Mouse (Mus musculus): ENCODE data around the gene Zxdc. TPM values are rescaled to one million over a fixed set of nuclear protein-coding genes. Genes with fewer than 3 reads are reported as not detected.

Gene Zxdc
- total RNA-seq, 2 experiments from 2014 or later, result 9.6 to 11.8 TPM

DNA sequence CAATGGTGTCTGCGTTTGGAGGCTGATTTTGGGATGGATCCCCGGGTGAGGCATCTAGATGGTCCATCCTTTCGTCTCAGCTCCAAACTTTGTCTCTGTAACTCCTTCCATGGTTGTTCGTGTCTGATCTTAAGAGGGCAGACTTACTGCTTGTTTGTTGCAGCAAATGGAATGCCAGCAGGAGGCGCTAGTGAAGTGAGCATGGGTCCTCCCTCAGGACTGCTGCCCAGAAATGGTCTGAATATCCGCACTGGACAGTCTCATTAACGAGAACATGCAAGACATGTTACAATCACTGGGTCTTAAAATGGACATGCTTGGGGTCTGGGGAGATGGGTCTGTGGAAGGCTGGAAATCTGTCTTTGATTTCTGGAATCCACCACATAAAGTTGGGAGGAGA is 80.9 kb downstream of the Zxdc start:
- peak; percentile 57; the same call in 1 of the 2 replicates for ATAC-seq (replicated peaks; ENCODE audit: poor library complexity)

DNA sequence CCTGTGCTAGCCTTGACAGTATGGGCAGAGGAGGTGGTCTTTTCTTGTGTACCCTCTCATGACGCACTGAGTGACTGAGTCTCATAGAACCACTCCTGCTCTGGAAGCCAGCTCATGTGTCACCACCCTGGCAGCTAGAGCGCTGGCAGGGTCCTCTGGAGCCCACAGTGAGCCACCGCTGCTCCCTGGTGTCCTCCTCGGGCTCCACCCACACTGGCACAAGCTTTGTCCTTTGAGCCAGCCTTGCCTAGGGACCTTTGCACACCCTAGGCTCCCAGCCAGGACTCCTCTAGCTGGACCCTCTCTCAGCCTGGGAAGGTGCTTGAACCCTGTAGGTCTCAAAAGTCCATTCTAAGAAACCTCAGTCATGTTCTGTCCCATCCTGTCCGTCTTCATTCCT is 81.4 kb downstream of the Zxdc start:
- no peak for ATAC-seq (replicated peaks; ENCODE audit: poor library complexity)

DNA sequence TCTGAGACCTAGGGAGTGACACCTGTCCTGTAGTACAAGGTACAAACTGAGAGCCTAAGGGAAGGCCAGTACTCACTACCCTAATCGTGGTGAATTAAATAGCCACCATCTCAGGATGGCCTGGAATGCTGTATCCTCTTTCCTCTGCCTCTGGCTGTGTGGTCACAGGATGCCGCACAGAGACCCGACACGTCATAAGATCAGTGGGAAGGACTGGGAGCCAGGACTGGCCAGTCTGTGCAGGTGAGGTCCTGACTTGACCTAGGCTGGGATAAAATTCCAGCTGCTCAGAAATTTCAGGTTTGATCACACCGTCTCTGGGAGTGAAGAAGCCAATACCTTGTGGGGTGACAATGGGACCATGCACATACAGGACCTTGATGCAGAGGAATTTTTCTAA is 82.2 kb downstream of the Zxdc start:
- no peak for ATAC-seq (replicated peaks; ENCODE audit: poor library complexity)

DNA sequence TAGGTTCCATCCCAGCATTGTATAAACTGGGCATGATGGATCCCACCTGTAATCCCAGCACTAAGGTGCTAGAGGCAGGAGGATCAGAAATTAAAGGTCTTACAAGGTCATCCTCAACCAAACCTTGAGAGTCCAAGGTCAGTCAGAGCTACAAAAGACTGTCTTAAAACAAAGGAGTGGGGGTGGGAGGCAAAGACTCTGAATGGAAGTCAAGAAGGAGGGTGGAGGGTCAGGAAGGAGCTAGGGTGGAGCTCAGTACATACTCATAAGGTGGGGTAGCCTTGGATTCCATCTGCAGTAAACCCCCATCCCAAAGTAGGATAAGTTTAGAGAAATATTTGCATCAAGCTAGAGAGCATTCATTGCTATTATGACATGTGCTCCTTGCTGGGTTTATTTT is 83.3 kb downstream of the Zxdc start:
- no peak for ATAC-seq (replicated peaks; ENCODE audit: poor library complexity)

Other genes with a start within 250 kb of the Zxdc start
- not detected in 2 replicates for gene Vmn1r51, start 246.9 kb upstream of the Zxdc start, total RNA-seq (2015)
- gene Vmn1r51, start 246.9 kb upstream of the Zxdc start, total RNA-seq (2017), result not detected in 2 replicates
- gene Vmn1r52, start 194.7 kb upstream of the Zxdc start, total RNA-seq (2015), result not detected in 2 replicates
- not detected in 2 replicates for gene Vmn1r52, start 194.7 kb upstream of the Zxdc start, total RNA-seq (2017)
- gene V1ra8, start 166.7 kb upstream of the Zxdc start, total RNA-seq (2015), result not detected in 2 replicates
- gene V1ra8, start 166.7 kb upstream of the Zxdc start, total RNA-seq (2017), result not detected in 2 replicates
- not detected in 2 replicates for gene Vmn1r53, start 145.1 kb upstream of the Zxdc start, total RNA-seq (2015)
- not detected in 2 replicates for gene Vmn1r53, start 145.1 kb upstream of the Zxdc start, total RNA-seq (2017)
- gene Vmn1r54, start 123.2 kb upstream of the Zxdc start, total RNA-seq (2015), result not detected in 2 replicates
- not detected in 2 replicates for gene Vmn1r54, start 123.2 kb upstream of the Zxdc start, total RNA-seq (2017)
- not detected in 2 replicates for gene BC048671, start 68.3 kb upstream of the Zxdc start, total RNA-seq (2015)
- gene BC048671, start 68.3 kb upstream of the Zxdc start, total RNA-seq (2017), result not detected in 2 replicates
- 17.3 and 20.7 TPM in 2 replicates for gene Chst13, start 44.3 kb upstream of the Zxdc start, total RNA-seq (2015)
- 10.9 and 11.3 TPM in 2 replicates for gene Chst13, start 44.3 kb upstream of the Zxdc start, total RNA-seq (2017)
- not detected in 2 replicates for gene Uroc1, start 36.2 kb upstream of the Zxdc start, total RNA-seq (2015)
- gene Uroc1, start 36.2 kb upstream of the Zxdc start, total RNA-seq (2017), result not detected in 2 replicates
- not detected in 2 replicates for gene Cfap100, start 59.3 kb downstream of the Zxdc start, total RNA-seq (2015)
- gene Cfap100, start 59.3 kb downstream of the Zxdc start, total RNA-seq (2017), result not detected in 2 replicates
- gene Klf15, start 93.1 kb downstream of the Zxdc start, total RNA-seq (2015), result 0.22 TPM in 1 of 2 replicates, not detected in the other
- gene Klf15, start 93.1 kb downstream of the Zxdc start, total RNA-seq (2017), result not detected in 2 replicates
- 1.1 TPM in 2 replicates for gene Aldh1l1, start 116.9 kb downstream of the Zxdc start, total RNA-seq (2015)
- gene Aldh1l1, start 116.9 kb downstream of the Zxdc start, total RNA-seq (2017), result 2.0 and 2.4 TPM in 2 replicates
- 3.3 and 6.4 TPM in 2 replicates for gene Slc41a3, start 235.2 kb downstream of the Zxdc start, total RNA-seq (2015)
- gene Slc41a3, start 235.2 kb downstream of the Zxdc start, total RNA-seq (2017), result 2.4 and 4.0 TPM in 2 replicates